Mouse (Mus musculus) right cerebral cortex, postnatal 10 days (tissue): ENCODE results near the gene Cdx2.

Source experiments
- DNase-seq, 2 experiments: peaks; one replicate each; pipeline ENCODE4 v3.0.0; 2021; ENCODE audit warnings: low spot score in 2 of 2

Gene Cdx2

GRCm38 (mm10) chr5:147306638-147307397 is at the start of gene Cdx2:
Gene Cdx2, minus strand, starts transcription at chr5:147307270.
- no peak for DNase-seq

- no peak for DNase-seq
These were observed 49.4 kb upstream of the Cdx2 start for GRCm38 (mm10) chr5:147356260-147357055.

- no peak for DNase-seq
These were observed 48.7 kb upstream of the Cdx2 start for GRCm38 (mm10) chr5:147355788-147356187.

GRCm38 (mm10) chr5:147354985-147355384 is 47.9 kb upstream of the Cdx2 start:
- DNase-seq, result no peak

GRCm38 (mm10) chr5:147354161-147354780 is 47.2 kb upstream of the Cdx2 start:
- peak; percentile 66 to 75 for DNase-seq

- no peak for DNase-seq
These were observed 44.9 kb upstream of the Cdx2 start for GRCm38 (mm10) chr5:147351931-147352330.

- no peak for DNase-seq
These were observed 38.9 kb upstream of the Cdx2 start for GRCm38 (mm10) chr5:147345981-147346380.

GRCm38 (mm10) chr5:147343904-147344303 is 36.8 kb upstream of the Cdx2 start:
- no peak for DNase-seq

GRCm38 (mm10) chr5:147342901-147343300 is 35.8 kb upstream of the Cdx2 start:
- DNase-seq, result no peak

GRCm38 (mm10) chr5:147340741-147341414 is 33.8 kb upstream of the Cdx2 start:
- DNase-seq, result no peak

GRCm38 (mm10) chr5:147339560-147339959 is 32.5 kb upstream of the Cdx2 start:
- DNase-seq, result no peak

GRCm38 (mm10) chr5:147338967-147339366 is 31.9 kb upstream of the Cdx2 start:
- DNase-seq, result no peak

- DNase-seq, result no peak
These were observed 25.6 kb upstream of the Cdx2 start for GRCm38 (mm10) chr5:147332711-147333110.

GRCm38 (mm10) chr5:147331547-147331946 is 24.5 kb upstream of the Cdx2 start:
- peak in 1 of 2 experiments; percentile 56 for DNase-seq

- DNase-seq, result no peak
These were observed 22.9 kb upstream of the Cdx2 start for GRCm38 (mm10) chr5:147329946-147330345.

- DNase-seq, result no peak
These were observed 20.6 kb upstream of the Cdx2 start for GRCm38 (mm10) chr5:147327636-147328035.

GRCm38 (mm10) chr5:147325931-147326330 is 18.9 kb upstream of the Cdx2 start:
- DNase-seq, result no peak

- DNase-seq, result peak in 1 of 2 experiments; percentile 68
These were observed 16.3 kb upstream of the Cdx2 start for GRCm38 (mm10) chr5:147323237-147323917.

GRCm38 (mm10) chr5:147322183-147322582 is 15.1 kb upstream of the Cdx2 start, which contains the start of gene Urad:
Gene Urad, minus strand, starts transcription at chr5:147322440.
- DNase-seq, result no peak

GRCm38 (mm10) chr5:147319653-147320052 is 12.6 kb upstream of the Cdx2 start:
- DNase-seq, result no peak

GRCm38 (mm10) chr5:147317991-147318390 is 10.9 kb upstream of the Cdx2 start:
- DNase-seq, result no peak
